Mouse (Mus musculus) thymus, postnatal 0 days (tissue): Measurements from ENCODE around the gene Sdsl. TPM values are rescaled to one million over a fixed set of nuclear protein-coding genes. Genes with fewer than 3 reads are reported as not detected.

Experiments used
- DNase-seq: peaks from one replicate; pipeline ENCODE4 v3.0.0-alpha.2; 2015; ENCODE audit warnings: low spot score
- polyA plus RNA-seq: library from polyadenylated mRNA; unstranded; fragments of >200 nt; fragmentation: Nextera tagmentation; extraction: Ambion mirVana; gene quantifications from 2 replicates; pipeline ENCODE4 v1.2.1, GENCODE M21; 2015

The Sdsl gene
- polyA plus RNA-seq, 1 experiment from 2014 or later = 1.2 TPM

- DNase-seq = no peak
Observed at GRCm38 (mm10) chr5:120495064-120495702, 22.6 kb upstream of the Sdsl start.

- no peak for DNase-seq
Observed at GRCm38 (mm10) chr5:120493873-120494395, 21.3 kb upstream of the Sdsl start.

- DNase-seq = no peak
Observed at GRCm38 (mm10) chr5:120493440-120493839, 20.8 kb upstream of the Sdsl start.

- DNase-seq = no peak
Observed at GRCm38 (mm10) chr5:120492437-120492836, 19.8 kb upstream of the Sdsl start.

- DNase-seq = no peak
Observed at GRCm38 (mm10) chr5:120490679-120491192, 18.1 kb upstream of the Sdsl start.

- DNase-seq = no peak
Observed at GRCm38 (mm10) chr5:120487844-120488243, 15.2 kb upstream of the Sdsl start.

- DNase-seq = no peak
Observed at GRCm38 (mm10) chr5:120483399-120483798, 10.8 kb upstream of the Sdsl start.

- DNase-seq = no peak
Observed at GRCm38 (mm10) chr5:120481205-120481604, 8.6 kb upstream of the Sdsl start.

GRCm38 (mm10) chr5:120479538-120479937 lies 6.9 kb upstream of the Sdsl start:
- DNase-seq = no peak

GRCm38 (mm10) chr5:120477993-120478392 lies 5.4 kb upstream of the Sdsl start:
- no peak for DNase-seq

GRCm38 (mm10) chr5:120476296-120476695 lies 3.7 kb upstream of the Sdsl start, which contains the start of gene Sds:
TSS of gene Sds (plus strand) at chr5:120476526.
- no peak for DNase-seq

- no peak for DNase-seq
Observed at GRCm38 (mm10) chr5:120475861-120476260, 3.3 kb upstream of the Sdsl start.

GRCm38 (mm10) chr5:120473361-120473760 lies 751 bp upstream of the Sdsl start:
- no peak for DNase-seq

GRCm38 (mm10) chr5:120471538-120471937 lies 1.1 kb downstream of the Sdsl start:
- DNase-seq = no peak

GRCm38 (mm10) chr5:120468830-120469229 lies 3.8 kb downstream of the Sdsl start:
- no peak for DNase-seq

GRCm38 (mm10) chr5:120468336-120468735 lies 4.3 kb downstream of the Sdsl start:
- DNase-seq = no peak

GRCm38 (mm10) chr5:120467026-120467425 lies 5.6 kb downstream of the Sdsl start:
- DNase-seq = no peak

GRCm38 (mm10) chr5:120465860-120466259 lies 6.8 kb downstream of the Sdsl start:
- DNase-seq = no peak

GRCm38 (mm10) chr5:120465062-120465461 lies 7.5 kb downstream of the Sdsl start:
- DNase-seq = peak; percentile 42

- no peak for DNase-seq
Observed at GRCm38 (mm10) chr5:120464321-120464720, 8.3 kb downstream of the Sdsl start.

GRCm38 (mm10) chr5:120461902-120462301 lies 10.7 kb downstream of the Sdsl start:
- DNase-seq = no peak

GRCm38 (mm10) chr5:120459133-120459532 lies 13.5 kb downstream of the Sdsl start:
- DNase-seq = no peak

- DNase-seq = peak; percentile 69
Observed at GRCm38 (mm10) chr5:120457628-120458027, 15.0 kb downstream of the Sdsl start.
